8 mouse cellular contexts compared by ENCODE assay signal in genomic region chr11:112781994-112782356, GRCm38 (mm10). TPM values are rescaled to one million over a fixed set of nuclear protein-coding genes. Genes with fewer than 3 reads are reported as not detected.
DNase-seq lines count a peak whose midpoint lies in the region; ATAC-seq lines count a peak whose summit lies in the region.

Sox9 (plus strand) TSS chr11:112782224.

- peak; percentile 87 for DNase-seq in MN1 (ENCODE audit: low spot score)
- peak; percentile 42 for DNase-seq in cerebellum, adult 11-12 months
- DNase-seq in heart, postnatal 14 days: peak; percentile 79 to 83
- peak; percentile 86 for DNase-seq in large intestine, adult 2 months (ENCODE audit: low read depth, low spot score)
- peak; percentile 18 for DNase-seq in retina, adult 2 months (ENCODE audit: low read depth, low spot score)

- H3K4me3 ChIP-seq in forebrain, embryonic 15.5 days: peak within 1 kb of the TSS; percentile 79
- peak within 1 kb of the TSS; percentile 51 for H3K4me3 ChIP-seq in liver, embryonic 16.5 days (ENCODE audit: low read depth, low read length)

- no peaks in the 10 kb centered on the region for H3K9me3 ChIP-seq in forebrain, embryonic 15.5 days
- H3K9me3 ChIP-seq in liver, embryonic 16.5 days (replicated peaks; ENCODE audit: control insufficient read depth, low read length): no peaks in the 10 kb centered on the region

- peaks cover 59% of the 10 kb centered on the region for H3K4me1 ChIP-seq in forebrain, embryonic 15.5 days
- no peaks in the 10 kb centered on the region; the same call in 1 of the 2 replicates for H3K4me1 ChIP-seq in liver, embryonic 16.5 days (ENCODE audit: control insufficient read depth, low read depth, low read length)

- peak; percentile 91 for ATAC-seq in forebrain, embryonic 15.5 days (replicated peaks)
- ATAC-seq in liver, embryonic 16.5 days (ENCODE audit: low read depth): peak; percentile 43
- ATAC-seq in megakaryocyte progenitor cell, adult 5-6 weeks (replicated peaks; ENCODE audit: poor library complexity): no peak

- H3K9ac ChIP-seq in forebrain, embryonic 15.5 days (replicated peaks): peak within 1 kb of the TSS; percentile 78
- H3K9ac ChIP-seq in liver, embryonic 16.5 days (ENCODE audit: low read depth, low read length): no peak within 1 kb of the TSS

- intact Hi-C loops in heart, postnatal 14 days (cut with DNase I): loop anchor here (2.0 to 10.0 kb wide), 3 partner anchors 60 to 383 kb away; no protein-coding TSS in a partner anchor

- H3K4me2 ChIP-seq in forebrain, embryonic 15.5 days (replicated peaks): peak within 1 kb of the TSS; percentile 99
- peak within 1 kb of the TSS; percentile 60 for H3K4me2 ChIP-seq in liver, embryonic 16.5 days (ENCODE audit: low read depth, low read length)

- no peaks in the 10 kb centered on the region for H3K36me3 ChIP-seq in forebrain, embryonic 15.5 days
- no peaks in the 10 kb centered on the region for H3K36me3 ChIP-seq in liver, embryonic 16.5 days (ENCODE audit: control insufficient read depth, insufficient read depth)

- no peaks in the 10 kb centered on the region for H3K27me3 ChIP-seq in forebrain, embryonic 15.5 days
- H3K27me3 ChIP-seq in liver, embryonic 16.5 days (ENCODE audit: control insufficient read depth, insufficient read depth, low read depth, low read length): peaks cover 81% of the 10 kb centered on the region

- H3K27ac ChIP-seq in forebrain, embryonic 15.5 days (replicated peaks): peak within 1 kb of the TSS; percentile 89
- H3K27ac ChIP-seq in liver, embryonic 16.5 days (ENCODE audit: low read length): no peak within 1 kb of the TSS

- WGBS in forebrain, embryonic 15.5 days: 0% methylated on average over 15 of the region's 15 CpGs
- under 1% methylated on average over 15 of the region's 15 CpGs for WGBS in large intestine, adult 2 months
- under 1% methylated on average over 15 of the region's 15 CpGs for WGBS in liver, embryonic 16.5 days (ENCODE audit: insufficient replicate concordance)

RNA-seq across cellular contexts. Expression of gene Sox9, which starts in this region (rescaled TPM):
- polyA plus RNA-seq in forebrain, embryonic 15.5 days (2015; fragmentation: Nextera tagmentation; extraction: Ambion mirVana): 66.6 and 70.4 TPM in 2 replicates
- total RNA-seq in heart, postnatal 14 days (2021): 1 to 10 TPM; 2.7 to 2.8 TPM
- 7.5 and 10.3 TPM in 2 replicates for polyA plus RNA-seq in large intestine, adult 2 months (2012; rRNA removed)
- 1.1 and 1.4 TPM in 2 replicates for polyA plus RNA-seq in liver, embryonic 16.5 days (2015; fragmentation: Nextera tagmentation; extraction: Ambion mirVana)
- total RNA-seq in megakaryocyte progenitor cell, adult 5-6 weeks (2015): not detected in 2 replicates
- total RNA-seq in megakaryocyte progenitor cell, adult 5-6 weeks (2017): not detected in 2 replicates

Comparison
In these comparisons a context has a peak if more than half of its experiments do, and no peak if none do; other contexts are left out.
1. DNase-seq: peak in every context shown above with its lines; median percentile 87 in MN1; 86 in large intestine, adult 2 months; 81 in heart, postnatal 14 days; 42 in cerebellum, adult 11-12 months; 18 in retina, adult 2 months.